Mouse (Mus musculus): ENCODE data around the gene Olfm2.
A peak's percentile ranks its signal among the peaks of the same experiment; 100 is the strongest.

Olfm2 gene

DNA sequence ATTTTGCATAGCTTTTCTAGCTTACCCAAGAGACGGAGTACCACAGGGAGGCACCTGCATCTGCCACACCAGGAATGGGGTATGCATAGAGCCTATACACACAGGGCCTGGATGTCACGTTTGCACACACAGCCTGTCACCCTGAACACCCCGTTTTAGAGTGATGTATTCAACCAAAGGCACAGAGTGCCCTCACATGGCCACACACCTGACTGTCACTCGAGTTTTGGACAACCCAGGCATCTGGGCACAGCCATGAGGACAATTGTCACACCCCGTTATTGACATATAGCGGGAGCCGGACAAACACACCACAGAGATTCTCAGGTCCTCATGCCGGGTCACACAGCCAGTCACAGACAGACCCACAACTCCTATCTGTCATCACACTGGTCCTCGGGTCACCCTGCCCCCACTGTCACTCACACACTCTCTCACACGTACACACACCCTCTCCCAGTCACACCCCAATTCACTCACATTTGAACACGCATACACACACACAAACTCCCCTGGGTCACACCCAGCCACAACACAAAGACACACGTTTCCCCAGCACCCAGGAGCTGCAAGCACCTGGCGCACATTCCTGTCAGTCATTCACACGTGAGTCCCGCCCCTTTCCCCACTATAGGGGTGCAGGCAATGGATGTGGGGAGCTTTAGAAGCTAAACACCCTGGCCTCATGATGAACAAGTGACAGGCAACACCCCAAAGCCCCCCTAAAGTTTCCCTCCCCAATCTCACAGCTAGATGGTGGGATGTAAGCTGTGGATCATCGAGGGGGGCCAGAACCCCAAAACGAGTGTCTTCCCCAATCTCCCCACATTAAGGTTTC lies 801 bp downstream of the Olfm2 start:
- DNase-seq (ENCODE audit: low spot score): no peak

DNA sequence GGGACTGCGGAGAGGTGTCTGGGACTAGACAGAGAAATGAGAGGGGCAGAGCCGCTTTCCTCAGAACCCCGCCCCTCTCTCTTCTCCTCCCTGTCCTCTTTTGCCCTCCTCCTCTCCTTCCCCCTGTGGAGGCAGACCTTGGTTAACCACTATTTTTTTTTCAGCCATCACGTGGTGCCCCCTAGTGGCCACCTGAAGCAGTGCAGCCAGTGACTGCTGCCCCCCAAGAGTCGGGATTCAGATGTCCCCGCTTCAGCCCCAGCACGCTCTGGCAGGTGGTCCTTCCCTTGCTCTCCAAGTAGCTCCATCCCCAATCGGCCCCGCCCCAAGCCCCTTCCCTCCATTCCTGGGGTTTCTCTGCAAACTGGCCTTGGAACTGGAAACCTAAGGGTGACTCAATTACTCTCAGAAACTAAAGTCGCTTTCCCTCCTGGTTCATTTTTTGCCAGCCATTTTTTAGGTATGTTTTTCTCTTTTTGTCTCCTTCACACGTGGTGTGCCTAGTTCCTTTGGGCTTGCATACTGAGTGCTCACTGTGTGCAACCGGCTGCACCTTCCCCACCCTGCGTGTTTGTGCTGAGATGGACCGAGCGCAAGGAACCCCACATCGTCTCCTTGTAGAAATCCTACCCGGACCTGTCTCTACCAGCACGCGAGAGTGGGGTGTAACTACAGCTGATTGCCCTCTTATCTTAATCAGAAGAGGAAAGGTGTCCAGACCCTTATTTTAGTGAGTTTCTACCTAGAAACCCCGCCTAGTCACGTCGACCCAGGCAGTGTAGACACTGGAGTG lies 2.0 kb downstream of the Olfm2 start:
- DNase-seq (ENCODE audit: low spot score): no peak

DNA sequence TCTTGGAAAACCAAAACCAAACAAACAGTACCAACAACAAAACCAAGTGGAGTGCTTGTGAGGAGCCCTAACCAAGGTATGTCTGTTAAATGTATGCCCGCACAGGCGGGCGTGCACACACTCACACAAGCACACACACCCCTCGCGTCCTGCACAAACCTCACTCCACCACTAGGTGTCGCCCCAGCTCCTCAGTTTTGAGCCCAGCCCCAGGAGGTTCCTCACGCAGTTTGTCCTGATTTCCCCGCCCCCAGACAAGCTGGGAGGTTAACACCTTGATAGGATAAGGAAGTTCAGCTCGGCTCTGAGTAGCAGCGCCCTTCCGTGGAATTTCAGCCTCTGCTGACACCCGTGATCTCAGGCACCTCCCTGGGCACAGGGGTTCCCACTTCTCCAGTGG lies 5.7 kb downstream of the Olfm2 start:
- DNase-seq (ENCODE audit: low spot score): peak; percentile 87

DNA sequence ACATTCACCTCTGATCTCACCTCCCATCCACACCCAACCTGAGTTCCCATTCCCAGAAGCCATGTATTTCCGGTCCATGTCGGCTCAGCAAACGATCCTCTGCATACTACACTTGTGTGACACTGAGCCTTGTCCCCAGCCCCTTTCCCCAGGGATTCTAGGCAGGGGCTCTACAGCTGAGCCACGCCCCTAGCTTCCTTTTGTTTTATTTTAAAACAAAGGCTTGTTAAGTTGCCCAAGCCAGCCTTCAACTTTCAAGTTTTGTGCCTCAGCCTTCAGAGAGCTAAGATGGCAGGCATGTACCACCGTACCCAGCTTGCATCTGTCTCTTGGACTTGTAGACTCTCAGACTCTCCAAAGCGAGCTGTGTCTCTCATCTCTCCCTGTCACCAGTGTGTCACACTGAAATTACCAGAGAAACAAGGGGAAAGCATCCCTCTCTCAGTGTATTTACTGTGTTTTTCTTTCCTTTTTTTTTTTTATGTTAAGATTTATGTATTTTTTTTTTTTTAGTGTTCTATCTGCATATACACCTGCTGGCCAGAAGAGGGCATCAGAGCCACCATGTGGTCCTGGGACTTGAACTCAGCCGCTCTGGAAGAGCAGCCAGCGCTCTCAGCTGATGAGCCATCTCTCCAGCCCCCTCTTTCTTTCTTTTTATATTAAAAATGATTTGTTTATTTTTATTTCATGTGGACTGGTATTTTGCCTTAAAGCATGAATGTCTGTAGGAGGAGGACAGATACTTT lies 7.7 kb downstream of the Olfm2 start:
- no peak for DNase-seq (ENCODE audit: low spot score)

DNA sequence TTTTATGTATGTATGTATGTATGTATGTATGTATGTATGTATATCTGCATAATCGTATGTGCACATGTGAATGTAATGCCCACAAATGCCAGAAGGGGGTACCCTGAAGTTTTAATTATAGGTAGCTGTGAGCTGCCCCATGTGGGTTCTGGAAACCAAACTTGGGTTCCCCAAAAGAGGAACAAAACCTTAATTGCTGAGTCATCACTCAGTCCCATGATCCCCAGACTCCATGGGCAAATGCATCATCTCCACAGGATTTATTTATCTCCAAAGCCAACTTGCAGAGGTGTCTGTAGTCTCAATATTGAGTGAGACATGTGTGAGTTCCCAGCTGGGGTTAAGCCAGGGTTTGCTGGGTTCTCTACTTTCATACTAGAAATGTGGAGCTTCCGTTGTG lies 8.9 kb downstream of the Olfm2 start:
- DNase-seq (ENCODE audit: low spot score): no peak

DNA sequence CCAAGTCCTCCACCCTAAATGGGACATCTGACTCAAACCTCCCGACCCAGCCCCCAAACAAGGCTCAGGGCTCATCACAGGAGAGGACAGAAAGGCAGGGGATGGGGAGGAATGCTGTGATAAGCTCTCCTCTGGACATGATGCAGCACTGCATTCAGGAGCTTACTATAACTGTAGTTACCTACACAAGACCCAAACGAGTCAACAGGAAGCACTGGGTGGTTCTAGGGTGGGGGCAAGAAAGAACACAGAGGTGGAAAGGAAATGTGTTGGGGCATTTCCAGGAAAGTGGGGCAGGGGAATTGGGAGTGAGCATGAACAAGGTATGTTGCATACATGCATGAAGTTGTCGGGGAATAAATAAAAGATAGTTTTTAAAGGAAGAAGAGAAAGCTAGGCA lies 11.5 kb downstream of the Olfm2 start:
- no peak for DNase-seq (ENCODE audit: low spot score)

DNA sequence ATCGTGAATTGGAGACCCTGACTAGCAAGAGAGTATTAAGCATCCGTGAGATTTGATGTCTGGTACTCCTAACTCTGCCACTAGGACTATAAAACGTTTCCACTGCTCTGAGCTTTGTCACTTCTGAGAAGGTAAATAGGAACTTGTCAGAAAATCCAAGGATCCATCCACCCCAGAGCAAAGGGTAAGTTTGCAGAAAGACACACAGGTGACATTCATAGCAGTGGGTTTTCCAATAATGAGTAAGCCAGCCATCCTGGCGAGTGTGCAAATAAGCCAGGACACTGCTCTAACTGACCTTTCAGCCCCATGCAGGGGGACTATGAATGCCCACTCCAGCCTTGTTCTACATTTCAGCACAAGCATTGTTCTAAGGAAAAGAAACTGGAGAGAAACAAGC lies 14.4 kb downstream of the Olfm2 start:
- DNase-seq (ENCODE audit: low spot score): no peak

DNA sequence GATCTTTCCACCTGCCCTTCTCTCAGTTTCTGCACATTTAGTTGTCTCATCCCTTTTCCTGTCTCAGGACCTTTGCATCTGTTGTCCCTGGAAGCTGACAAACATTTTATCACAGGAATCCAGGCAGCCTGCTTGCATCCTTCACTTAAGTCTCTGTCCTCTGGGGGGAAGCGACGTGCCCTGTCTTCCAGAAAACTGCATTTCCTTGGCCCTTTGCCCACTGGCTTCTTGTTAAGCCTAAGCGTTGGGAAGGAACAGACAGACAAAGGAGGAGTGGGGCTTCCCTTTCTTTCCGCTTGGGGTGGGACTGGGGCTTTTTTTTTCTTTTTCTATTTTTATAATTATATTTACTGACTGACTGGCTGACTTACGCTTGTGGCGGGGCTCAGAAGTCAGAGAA lies 16.7 kb downstream of the Olfm2 start:
- DNase-seq (ENCODE audit: low spot score): no peak

DNA sequence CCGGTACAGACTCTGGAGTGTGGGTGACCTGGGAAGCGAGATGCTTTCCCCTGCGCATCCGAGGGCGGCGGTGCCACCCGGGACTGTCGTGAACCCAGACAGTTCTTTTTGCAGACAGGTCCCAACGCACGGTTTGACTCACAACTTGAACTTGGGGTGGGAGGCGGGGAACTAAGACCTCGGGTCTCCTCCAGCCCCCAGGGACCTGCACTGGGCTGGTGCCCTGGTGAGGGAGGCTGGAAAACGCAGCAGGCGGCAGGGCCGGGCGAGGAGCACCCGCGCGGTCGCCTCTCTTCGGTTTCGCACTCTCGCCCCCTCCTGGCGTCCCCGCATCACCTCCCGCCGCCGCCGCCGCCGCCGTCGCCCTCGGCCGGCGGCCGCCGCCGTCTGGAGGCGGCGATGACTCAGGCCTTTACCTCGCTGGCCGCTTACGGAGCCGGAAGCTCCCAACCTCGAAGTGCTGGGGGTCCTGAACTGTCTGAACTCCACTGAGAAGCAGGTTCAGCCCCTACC lies 18.5 kb downstream of the Olfm2 start:
- DNase-seq (ENCODE audit: low spot score): peak; percentile 65

DNA sequence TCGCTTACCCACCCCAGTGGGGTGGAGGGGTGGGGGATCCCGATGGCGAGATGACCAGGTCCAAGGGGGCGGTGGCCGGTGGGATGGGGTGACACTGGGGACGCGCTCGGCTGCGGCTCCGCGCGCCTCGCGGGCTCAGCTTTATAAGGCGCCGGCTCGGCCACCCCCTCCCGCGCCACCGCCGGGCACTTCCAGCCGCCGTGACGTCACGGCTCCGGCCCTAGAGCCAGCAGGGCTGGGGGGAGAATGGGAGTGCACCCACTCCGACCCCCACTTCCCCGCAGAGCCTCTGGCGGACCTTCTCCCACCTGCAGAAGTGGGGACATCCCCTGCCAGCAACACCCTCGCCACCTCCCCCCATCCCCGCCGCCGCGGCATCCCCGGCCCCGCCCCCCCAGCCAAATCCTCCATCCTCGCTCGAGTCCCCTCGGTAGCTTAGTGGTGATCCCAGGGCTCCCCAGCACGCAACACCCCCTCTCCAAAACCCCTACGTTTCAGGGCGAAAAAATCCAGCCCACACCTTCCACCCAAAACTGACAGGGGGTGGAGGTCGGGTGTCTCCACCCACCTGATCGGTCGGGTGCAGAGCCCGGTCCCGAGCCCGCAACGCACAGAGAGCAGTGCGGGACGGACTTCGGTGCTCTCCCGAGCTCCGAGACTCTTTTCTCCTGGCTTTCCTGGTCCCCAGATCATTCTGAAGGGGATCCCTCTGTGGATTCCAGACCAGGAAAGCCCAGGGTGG lies 19.1 kb downstream of the Olfm2 start:
- DNase-seq (ENCODE audit: low spot score): no peak

DNA sequence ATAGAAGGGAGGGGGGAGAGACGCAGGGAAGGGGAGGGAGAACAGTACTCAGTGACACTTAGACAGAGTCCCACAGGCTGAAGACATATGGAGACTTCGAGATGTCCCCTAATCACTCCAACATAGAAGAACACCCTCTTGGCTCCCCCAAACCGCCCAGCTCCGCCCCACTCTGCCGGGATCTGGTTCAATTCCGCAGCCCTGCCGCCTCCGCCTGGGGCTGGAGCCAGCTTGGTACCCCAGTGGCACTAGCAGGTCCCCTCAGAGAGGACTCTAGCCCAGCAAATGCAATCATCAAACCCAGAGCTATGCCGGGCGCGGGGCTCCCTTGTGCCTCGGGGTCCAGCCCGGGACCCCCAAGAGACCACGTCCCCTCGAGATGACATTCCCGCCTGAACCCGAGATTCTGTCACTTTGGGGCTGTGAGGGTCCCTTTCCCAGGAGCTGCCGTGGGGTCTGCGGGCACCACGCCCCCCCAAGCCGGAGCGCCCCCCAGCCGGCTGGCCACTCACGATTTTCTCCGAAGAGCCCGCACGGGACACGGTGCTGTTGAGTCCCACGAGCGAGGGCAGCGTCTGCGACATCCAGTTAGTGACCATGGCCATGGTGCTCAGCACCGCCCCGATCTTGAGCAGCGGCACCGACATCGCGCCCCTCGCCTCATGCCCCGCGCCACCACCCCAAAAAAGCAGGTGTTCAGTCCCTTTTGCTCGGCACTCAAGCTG lies 19.9 kb downstream of the Olfm2 start:
- no peak for DNase-seq (ENCODE audit: low spot score)

DNA sequence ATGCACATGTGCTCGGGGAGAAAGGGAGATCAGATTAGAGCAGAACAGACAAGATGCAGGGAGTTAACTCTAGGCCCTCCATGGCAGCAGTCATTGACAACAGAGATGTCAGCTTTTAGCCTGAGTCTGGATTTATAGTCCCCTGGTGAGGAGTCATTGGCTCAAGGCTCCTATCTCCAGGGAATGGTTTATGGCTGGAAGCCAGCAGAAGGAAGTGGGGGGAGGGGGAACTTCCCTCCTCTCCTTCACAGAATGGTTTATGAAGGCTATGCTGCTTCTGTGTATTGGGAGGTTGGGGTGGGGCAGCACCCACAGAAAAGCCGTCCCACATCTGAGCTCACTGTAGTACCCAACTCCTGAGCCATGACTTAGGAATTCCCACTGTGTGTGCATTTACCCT lies 24.6 kb downstream of the Olfm2 start:
- no peak for DNase-seq (ENCODE audit: low spot score)

DNA sequence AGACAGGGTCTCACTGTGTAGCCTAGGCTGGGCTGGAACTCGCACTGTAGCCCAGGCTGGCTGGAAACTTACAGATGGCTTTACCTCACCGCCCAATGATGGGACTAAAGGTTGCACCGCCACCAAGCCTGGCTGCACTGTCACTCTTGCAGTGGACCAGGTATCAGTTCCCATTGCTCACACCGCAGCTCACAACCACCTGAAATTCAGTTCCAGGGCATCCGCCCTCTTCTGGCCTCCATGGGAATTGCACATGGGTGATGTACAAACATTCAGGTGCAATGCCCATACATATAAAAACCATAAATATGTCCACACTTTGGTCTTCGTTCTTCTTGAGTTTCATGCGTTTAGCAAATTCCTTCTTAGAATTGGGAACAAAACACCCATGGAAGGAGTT lies 30.8 kb downstream of the Olfm2 start:
- no peak for DNase-seq (ENCODE audit: low spot score)

DNA sequence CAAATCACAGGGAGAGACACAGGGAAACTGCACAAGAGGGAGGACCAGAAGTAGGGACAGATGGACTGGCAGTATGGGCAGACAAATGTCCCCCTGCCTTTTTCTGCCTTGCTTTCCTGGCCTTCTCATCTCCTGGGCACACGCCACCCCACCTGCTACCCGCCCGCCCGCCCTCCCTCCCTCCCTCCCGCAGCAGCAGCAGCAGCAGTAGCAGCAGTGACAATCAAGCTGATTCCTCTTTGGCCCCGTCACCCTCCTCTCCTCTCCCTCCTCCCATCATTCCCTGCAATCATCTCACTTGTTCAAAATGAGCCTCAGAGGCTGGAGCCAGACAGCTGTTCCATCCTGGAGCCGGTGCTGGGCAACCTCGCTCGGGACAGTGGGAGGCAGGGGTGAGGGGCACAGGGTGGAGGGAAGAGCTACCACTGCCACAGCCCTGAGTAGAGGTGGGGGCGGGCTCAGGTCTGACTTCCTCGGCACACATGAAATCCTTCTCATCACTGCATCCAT lies 32.6 kb downstream of the Olfm2 start:
- DNase-seq (ENCODE audit: low spot score): no peak

DNA sequence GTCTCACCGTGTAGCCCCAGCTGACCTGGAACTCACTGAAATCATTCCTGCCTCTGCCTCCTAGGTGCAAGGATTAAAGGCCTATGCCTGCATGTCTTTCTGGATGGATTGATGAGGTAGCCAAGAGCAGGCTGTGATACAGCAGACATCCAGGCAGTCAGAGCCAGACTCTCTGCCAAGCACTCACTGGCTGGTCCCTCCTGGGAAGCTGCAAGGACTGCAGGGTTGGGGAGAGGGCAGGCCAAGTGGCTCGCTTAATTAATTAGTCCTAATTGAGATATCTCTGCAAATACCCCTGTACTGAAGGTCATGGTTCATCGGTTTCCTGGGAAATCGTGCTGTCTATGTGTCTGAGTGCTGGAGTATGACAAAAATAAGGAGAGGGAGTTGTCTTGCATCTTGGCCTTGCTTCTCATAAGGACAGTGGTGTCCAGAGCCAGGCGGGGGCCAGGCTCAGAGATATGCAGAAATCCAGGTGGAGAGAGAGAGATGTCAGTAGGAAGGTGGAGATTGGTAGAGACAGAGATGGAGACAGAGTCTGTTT lies 33.1 kb downstream of the Olfm2 start:
- DNase-seq (ENCODE audit: low spot score): no peak

DNA sequence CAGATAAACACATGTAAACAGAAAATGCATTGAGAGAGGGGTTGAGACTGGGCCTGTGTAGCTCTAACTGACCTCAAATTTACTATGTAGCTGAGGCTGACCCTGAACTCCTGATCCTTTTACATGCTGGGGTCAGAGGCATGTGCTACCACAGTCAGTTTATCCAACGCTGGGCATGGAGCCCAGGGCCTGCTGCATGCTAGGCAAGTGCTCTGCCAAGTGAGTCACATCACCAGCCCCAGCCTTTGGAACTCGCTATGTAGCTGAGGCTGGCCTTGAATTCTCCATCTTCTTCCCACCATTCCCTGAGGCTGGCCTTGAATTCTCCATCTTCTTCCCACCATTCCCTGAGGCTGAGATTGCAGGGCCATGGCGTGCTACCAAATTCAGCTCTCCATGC lies 35.7 kb downstream of the Olfm2 start:
- no peak for DNase-seq (ENCODE audit: low spot score)

DNA sequence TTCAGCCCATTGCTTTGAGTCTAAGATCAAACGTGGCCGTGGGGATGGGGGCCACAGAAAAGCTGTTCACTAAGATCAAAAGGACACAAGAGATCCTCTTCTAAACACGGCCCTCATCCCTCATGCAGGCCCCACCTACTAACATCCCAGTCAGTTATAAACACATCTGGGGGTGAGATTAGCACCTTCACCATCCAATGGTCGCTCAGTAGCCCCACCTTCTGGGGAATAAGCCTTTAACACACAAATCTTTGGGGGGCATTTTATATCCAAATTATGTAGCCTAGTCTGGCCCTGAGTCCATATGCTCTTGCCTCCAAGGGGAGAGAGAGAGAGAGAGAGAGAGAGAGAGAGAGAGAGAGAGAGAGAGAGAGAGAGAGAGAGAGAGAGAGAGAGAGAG lies 40.2 kb downstream of the Olfm2 start:
- no peak for DNase-seq (ENCODE audit: low spot score)

DNA sequence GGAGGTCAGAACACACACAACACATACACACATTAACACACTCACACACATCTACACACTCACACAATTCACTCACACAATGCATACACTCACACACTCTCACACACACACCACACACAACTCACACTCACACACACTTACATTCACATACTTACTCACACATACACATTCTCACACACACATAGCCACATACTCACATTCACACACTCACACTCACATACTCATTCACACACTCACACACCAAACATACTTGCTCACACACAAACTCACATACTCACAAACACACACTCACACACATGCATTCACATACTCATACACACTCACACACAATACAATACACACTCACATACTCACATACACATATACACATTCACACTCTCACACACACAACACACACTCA lies 40.7 kb downstream of the Olfm2 start:
- no peak for DNase-seq (ENCODE audit: low spot score)

DNA sequence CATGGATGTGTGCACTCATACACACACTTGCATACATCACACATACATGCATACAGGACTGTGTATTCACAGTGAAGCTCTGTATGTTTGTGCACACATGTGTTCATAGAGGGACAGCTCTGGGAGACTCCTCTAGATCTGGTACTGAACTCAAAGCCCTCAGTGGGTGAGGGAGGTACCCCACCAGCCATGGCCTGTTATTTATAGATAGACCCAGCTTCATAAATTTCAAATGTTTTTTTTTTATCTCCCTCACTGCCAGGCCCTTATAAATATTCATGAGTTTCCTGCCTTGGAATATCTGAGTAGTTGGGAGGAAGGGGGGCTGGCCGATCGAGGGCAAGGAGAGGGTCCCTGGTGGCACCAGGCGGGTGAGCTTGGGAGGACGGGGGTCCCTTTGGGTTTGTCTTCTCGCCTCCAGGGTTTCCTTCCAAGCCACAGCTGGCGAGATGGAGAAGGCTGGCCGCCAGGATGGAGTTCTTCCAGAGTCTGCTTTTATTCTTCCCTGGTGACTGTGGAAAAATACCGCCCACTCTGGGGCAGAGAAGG lies 42.2 kb downstream of the Olfm2 start:
- no peak for DNase-seq (ENCODE audit: low spot score)

DNA sequence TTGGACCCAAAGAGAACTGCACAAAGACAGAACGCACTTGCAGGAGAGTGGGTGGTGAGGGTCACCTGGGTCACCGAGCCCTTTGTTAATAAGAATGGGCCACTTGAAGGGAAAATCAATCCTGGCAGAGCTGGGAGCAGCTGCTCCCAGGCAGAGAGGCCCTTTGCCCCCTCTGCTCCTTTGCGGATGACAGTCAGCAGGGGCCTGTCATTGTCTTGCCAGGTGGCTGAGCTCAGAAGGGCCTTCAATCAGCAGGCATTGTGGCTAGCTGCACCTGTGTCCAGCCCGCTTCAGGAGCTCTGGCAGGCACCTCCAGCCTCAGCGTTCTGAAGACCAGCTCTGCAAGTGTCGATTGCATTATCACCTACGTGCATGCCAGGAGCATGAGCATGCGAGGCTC lies 48.7 kb downstream of the Olfm2 start:
- DNase-seq (ENCODE audit: low spot score): no peak

Data from urinary bladder, postnatal 14 days (tissue).